Mouse (Mus musculus) heart, adult 8-10 months (tissue): ENCODE measurements around the gene Atxn1. TPM values are rescaled to one million over a fixed set of nuclear protein-coding genes. Genes with fewer than 3 reads are reported as not detected.
A peak's percentile ranks its signal among the peaks of the same experiment; 100 is the strongest.

Experiments
- DNase-seq: peaks from one replicate; pipeline ENCODE4 v3.0.0; 2022; ENCODE audit warnings: low spot score
- total RNA-seq, 4 experiments: library from RNA; stranded (reverse); gene quantifications; 2 replicates each; pipeline ENCODE4 v1.2.4; 2022

The Atxn1 gene
- total RNA-seq, 4 experiments from 2014 or later, result 33.5 to 37.8 (median 35.8) TPM

- no peak for DNase-seq
Measured at GRCm38 (mm10) chr13:45685575-45686308, 279.1 kb downstream of the Atxn1 start.

- no peak for DNase-seq
Measured at GRCm38 (mm10) chr13:45684891-45685311, 279.9 kb downstream of the Atxn1 start.

- no peak for DNase-seq
Measured at GRCm38 (mm10) chr13:45683991-45684390, 280.8 kb downstream of the Atxn1 start.

GRCm38 (mm10) chr13:45681196-45681595, 283.6 kb downstream of the Atxn1 start:
- DNase-seq, result peak; percentile 81

- DNase-seq, result peak; percentile 79
Measured at GRCm38 (mm10) chr13:45680651-45681050, 284.2 kb downstream of the Atxn1 start.

- no peak for DNase-seq
Measured at GRCm38 (mm10) chr13:45679096-45679495, 285.7 kb downstream of the Atxn1 start.

GRCm38 (mm10) chr13:45672628-45673027, 292.2 kb downstream of the Atxn1 start:
- no peak for DNase-seq

- DNase-seq, result no peak
Measured at GRCm38 (mm10) chr13:45669969-45670368, 294.8 kb downstream of the Atxn1 start.

GRCm38 (mm10) chr13:45662852-45663251, 302.0 kb downstream of the Atxn1 start:
- no peak for DNase-seq

GRCm38 (mm10) chr13:45662216-45662615, 302.6 kb downstream of the Atxn1 start:
- no peak for DNase-seq

- DNase-seq, result no peak
Measured at GRCm38 (mm10) chr13:45661283-45662185, 303.3 kb downstream of the Atxn1 start.

GRCm38 (mm10) chr13:45659813-45660212, 305.0 kb downstream of the Atxn1 start:
- DNase-seq, result no peak

- DNase-seq, result no peak
Measured at GRCm38 (mm10) chr13:45658343-45658742, 306.5 kb downstream of the Atxn1 start.

- no peak for DNase-seq
Measured at GRCm38 (mm10) chr13:45657176-45657575, 307.6 kb downstream of the Atxn1 start.

GRCm38 (mm10) chr13:45651652-45652241, 313.1 kb downstream of the Atxn1 start:
- no peak for DNase-seq

- no peak for DNase-seq
Measured at GRCm38 (mm10) chr13:45649197-45649812, 315.5 kb downstream of the Atxn1 start.

- DNase-seq, result no peak
Measured at GRCm38 (mm10) chr13:45643780-45644395, 320.9 kb downstream of the Atxn1 start.

- DNase-seq, result no peak
Measured at GRCm38 (mm10) chr13:45642913-45643312, 321.9 kb downstream of the Atxn1 start.

GRCm38 (mm10) chr13:45640431-45640830, 324.4 kb downstream of the Atxn1 start:
- no peak for DNase-seq

GRCm38 (mm10) chr13:45638281-45638680, 326.5 kb downstream of the Atxn1 start:
- no peak for DNase-seq

- DNase-seq, result peak; percentile 47
Measured at GRCm38 (mm10) chr13:45637324-45637723, 327.5 kb downstream of the Atxn1 start.
